Mouse (Mus musculus) cerebellum, adult 2 months (tissue): ENCODE results near the gene Smarcd2.

Experiments used
- CTCF ChIP-seq: fragments of 200-500 bp; IDR thresholded peaks from 2 replicates; pipeline ENCODE4 v1.5.1; 2011; ENCODE audit warnings: low read depth, mild to moderate bottlenecking, control low read depth, low read length, moderate library complexity, borderline replicate concordance; ENCODE audit not compliant: insufficient read depth
- POLR2A ChIP-seq: fragments of 200-500 bp; IDR thresholded peaks from 2 replicates; pipeline ENCODE4 v1.6.1; 2011; ENCODE audit warnings: low read length, control low read depth, borderline replicate concordance; ENCODE audit not compliant: insufficient read depth

DNA sequence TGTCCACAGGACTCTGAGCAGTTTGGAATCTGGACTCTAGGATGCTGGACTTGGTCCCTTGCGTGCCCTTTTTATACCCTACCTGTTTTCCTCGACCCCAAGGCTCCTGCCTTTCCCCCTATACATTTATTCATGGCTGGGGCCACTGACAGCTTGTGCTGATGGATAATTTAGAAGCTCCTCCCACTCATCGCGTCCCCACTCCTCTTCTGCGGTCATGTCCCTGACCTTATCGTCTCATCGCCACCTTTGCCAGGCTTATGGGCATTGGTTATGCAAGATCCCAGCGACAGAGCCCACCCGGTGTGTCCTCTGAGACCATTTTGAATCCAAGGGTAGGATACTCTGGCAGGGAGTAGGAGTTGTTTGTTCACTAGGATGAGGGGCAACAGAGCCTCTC, 29.0 kb upstream of the Smarcd2 start, which contains the start of gene Gh:
- TF ChIP-seq CTCF (no peak), POLR2A (no peak)
